Mouse (Mus musculus) gastrocnemius, postnatal 25 days (tissue): Measurements from ENCODE around the gene Crebbp. TPM values are rescaled to one million over a fixed set of nuclear protein-coding genes. Genes with fewer than 3 reads are reported as not detected.

Experiments
- DNase-seq: peaks from one replicate; pipeline ENCODE4 v3.0.0; 2022
- microRNA-seq, 2 experiments: library from miRNA; unstranded; fragments of <30 nt; microRNA quantifications; one replicate each; pipeline ENCODE4 v1.2.0; 2021; ENCODE audit warnings: borderline replicate concordance in 2 of 2
- total RNA-seq, 2 experiments: library from RNA; stranded (reverse); gene quantifications; 1 replicate in 1 of 2; 2 replicates in 1 of 2; pipeline ENCODE4 v1.2.3; 2021

Gene Crebbp
- total RNA-seq, 2 experiments from 2014 or later, result 26.3 to 29.6 TPM

DNA sequence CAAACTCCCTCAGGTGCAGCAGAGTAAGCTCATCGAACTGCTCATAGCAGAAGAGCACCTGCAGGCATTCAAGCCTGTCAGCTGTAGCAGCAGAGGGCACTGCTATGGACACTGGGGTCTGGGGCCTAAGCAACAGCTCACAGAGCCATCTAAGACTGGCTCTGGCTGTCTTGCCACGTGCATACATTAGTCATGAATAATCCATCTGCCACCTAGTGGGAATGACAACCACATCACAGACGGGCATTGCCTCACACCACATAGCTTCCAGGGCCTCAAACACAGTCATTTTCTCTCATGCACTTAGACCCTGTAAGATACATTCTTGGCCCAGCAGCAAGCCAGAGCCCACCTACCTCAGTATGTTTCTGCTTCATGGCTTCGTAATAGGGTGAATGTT lies 168.3 kb downstream of the Crebbp start:
- DNase-seq, result no peak

DNA sequence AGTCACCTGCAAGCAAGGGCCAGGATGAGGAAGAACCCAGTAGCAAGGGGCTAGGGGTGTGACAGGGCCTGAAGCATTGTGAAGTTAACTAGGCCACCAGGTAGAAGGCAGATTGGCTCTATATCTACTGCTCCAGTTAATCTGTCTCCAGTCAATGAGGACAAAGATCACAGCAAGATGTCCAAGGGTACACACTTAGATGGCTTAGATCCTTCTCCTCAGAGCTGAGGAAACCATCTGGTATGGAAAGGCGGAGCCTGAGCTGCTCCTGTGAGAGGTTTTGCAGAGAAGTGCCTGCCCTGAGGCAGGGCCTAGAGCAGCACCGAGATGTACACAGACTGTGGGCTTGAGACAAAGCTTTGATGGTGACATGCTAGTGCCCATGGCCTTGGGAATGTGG lies 169.7 kb downstream of the Crebbp start:
- DNase-seq, result no peak

DNA sequence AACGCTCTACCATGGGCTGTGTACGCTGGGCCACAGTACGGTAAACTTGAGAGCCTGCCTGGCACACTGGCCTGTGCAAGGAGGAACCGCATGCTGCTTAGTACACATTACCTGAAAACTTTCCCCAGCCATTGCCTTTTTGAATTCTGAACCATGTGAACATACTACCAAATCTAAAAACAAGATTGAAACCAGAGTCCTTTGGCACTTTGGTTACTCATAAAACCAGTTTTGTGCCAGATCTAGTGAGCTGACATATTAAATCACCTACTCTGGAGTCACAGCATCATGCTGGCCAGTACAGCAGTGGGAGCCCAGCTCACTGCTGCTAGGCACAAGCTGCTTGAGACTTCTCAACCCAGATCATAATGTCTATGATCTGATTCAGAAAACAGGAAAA lies 172.2 kb downstream of the Crebbp start:
- DNase-seq, result no peak

DNA sequence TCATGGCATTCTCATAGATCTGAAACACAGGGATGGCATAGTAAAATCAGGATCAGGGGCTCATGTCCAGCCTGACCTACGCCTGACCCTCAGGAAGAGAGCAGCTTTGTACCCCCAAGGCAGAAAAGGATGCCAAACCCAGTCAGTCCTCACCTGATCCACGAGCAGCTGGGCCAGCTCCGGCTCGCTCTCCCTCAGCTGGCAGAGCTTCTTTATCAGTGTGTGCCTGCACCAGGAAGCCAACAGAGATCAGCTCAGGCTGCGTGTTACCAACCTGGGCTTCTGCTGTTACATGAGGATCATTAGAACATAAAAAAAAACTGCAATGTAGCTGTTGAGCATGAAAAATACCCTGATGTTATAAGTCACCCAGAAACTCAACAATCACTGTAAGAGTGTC lies 173.6 kb downstream of the Crebbp start:
- DNase-seq, result no peak

DNA sequence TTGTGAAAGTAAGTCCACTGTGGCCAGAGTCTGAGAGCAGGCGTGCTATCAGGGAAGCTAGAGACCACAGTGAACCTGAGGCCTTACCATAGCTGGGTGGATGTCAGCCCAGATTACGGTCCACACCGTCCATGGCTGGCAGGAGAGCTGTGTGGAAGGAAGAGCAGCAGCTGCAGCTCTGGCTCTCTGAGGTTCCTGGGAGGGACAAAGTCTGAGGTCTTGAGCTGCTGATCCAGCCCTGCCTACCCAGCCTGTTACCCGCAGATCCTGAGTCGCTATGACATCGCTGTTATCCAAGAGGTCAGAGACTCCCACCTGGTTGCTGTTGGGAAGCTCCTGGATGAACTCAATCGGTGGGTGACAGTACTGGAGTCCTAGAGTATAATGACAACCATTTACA lies 176.1 kb downstream of the Crebbp start:
- no peak for DNase-seq

DNA sequence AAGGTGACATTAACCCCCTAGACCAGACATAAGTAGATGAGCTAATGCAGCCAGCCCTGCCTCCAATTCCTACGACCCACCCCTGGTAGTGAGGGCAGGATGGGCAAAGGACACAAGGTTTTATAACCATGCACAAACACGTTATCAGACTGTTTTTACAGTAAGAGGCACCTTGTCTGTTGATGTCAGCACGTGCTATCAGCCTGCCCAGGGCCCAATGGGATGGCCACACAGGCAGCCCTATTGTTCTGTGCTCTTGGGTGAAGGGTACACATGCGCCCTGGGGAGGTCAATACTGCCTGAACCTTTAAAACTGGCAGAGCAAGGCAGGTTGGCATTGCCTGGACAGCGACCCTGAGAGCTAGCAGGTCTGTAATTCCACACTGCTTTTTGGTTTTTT lies 177.0 kb downstream of the Crebbp start, which contains the start of gene Dnase1:
TSS of gene Dnase1 (plus strand) at position 136 of the 400 bp plus-strand sequence.
- no peak for DNase-seq

DNA sequence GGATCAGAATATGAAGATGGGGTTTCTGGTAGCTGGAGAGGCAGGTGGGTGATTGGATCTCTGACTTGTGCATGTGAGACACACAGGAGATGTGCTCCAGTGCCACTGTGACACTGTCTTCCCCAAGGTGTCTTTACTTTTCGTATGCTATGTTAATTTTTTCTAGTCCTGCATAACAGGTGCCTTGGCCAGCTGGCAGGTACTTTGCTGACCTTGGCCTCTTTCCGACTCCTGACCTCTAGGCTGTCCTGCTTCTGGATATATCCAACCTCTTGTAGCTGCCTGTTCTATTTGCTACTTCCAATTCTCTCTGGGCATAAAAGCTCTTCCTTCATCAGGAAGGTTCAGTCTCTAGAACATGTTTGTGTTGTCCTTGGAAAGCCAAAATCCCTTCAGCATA lies 178.2 kb downstream of the Crebbp start:
- no peak for DNase-seq

DNA sequence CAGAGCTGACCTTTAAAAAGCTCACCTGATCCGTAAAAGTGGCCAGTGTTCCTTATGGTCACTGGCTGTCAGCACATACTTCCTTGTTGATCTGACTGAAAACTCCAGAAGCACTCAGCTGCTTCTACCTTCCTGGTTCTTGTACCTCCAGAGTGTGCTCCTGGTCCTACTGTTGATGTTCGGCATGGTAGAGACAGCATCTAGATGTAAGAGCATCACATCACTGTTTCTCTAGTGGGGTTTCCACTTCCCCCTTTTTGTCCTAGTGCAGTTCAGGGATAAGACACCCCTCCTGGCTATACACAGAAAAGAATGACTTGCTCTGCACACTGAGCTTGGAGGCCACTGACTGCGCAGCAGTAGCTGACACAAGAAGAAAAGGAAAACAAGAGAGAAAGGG lies 179.3 kb downstream of the Crebbp start:
- no peak for DNase-seq

DNA sequence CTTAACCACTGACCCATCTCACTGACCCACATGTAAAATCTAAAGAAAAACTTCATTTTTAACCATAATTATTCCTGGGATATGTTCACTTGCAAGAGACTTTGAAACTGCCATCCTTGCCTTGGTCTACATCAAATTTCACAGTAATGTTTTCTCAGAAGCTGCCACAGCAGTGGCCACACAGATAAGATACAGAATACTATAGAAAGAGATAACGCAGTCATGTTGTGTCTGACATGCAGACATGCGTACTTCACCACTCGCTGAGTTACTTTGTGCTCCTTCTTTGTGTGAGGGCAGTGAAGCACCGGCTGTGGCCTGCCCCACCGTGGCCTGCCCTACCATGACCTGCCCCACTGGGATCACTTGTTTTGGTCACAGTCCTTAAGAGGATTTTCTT lies 179.8 kb downstream of the Crebbp start:
- no peak for DNase-seq

DNA sequence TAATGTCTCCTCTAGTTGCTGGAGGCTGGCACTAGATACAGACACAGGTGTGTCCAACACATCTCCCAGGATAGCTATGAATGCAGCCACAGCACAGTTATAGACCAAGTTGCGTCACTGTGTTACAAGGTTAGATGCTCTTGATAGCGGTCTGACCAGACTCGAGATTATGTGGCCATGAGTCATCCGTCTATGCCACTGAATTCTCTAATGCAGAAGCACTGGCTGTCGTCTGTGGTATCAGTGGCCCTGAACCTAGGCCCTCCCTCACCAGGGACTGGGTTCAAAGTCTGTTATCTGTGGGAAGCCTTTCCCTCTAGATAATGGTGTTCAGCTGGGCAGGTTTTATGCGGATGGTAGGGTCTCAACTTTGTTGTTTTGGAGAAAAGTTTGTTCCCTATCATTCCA lies 181.5 kb downstream of the Crebbp start:
- no peak for DNase-seq

DNA sequence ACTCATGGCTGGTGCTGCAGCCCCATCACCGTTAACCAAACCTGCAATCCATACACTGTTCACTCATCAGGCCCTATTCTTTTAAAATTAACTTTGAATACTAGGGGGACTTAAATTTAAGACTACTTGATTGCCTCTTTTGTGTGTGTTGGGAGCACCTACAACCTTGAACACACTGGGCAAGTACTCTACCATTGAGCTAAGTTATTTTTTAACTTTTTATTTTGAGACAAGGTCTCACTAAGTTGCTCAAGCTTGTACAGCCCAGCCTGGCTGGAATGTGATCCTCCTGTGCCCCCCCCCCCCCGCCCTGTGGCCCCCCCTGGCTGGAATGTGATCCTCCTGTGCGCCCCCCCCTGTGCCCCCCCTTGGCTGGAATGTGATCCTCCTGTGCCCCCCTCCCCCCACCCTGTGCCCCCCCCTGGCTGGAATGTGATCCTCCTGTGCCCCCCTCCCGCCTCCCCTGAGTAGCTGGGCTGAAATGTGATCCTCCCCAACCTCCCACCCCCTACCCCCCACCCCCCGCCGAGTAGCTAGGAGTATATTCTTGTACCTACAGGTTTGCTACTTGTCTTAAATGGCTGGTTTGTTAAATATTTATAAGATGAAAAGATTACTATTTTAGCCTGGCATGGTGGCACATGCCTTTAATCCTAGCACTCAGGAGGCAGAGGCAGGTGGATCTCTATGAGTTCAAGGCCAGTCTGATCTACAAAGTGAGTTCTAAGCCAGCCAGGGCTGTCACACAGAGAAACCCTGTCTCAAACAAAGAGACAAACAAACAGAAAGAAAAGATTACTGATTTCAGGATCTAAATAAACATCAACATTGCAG lies 182.1 kb downstream of the Crebbp start:
- DNase-seq, result no peak

Small RNAs within 50 kb of the gene (microRNA-seq; reads per million reads assigned to microRNA genes)
- gene Gm23413, result 0 reads per million in 2 experiments

Other genes starting within 250 kb of the Crebbp start
- gene Nlrc3, start 237.4 kb downstream of the Crebbp start, total RNA-seq, result 1 to 10 TPM in 1 of 2 experiments, under 1 TPM in 1; 0.88 to 5.6 TPM
- 1 to 10 TPM; 6.0 to 6.2 TPM for gene Slx4, start 210.2 kb downstream of the Crebbp start, total RNA-seq
- not detected for gene Dnase1, start 177.1 kb downstream of the Crebbp start, total RNA-seq
- gene Trap1, start 136.2 kb downstream of the Crebbp start, total RNA-seq, result 100 to 1,000 TPM in 1 of 2 experiments, 10 to 100 TPM in 1; 98.1 to 108 TPM
- gene Adcy9, start 206.5 kb upstream of the Crebbp start, total RNA-seq, result 10 to 100 TPM; 27.0 to 28.2 TPM